Mouse (Mus musculus): ENCODE data around the gene Adarb2.
A peak's percentile ranks its signal among the peaks of the same experiment; 100 is the strongest.

Gene Adarb2

GRCm38 (mm10) chr13:8664615-8665240 is 462.1 kb downstream of the Adarb2 start:
- DNase-seq (ENCODE audit: low spot score in 2 of 2): no peak

GRCm38 (mm10) chr13:8677174-8677573 is 474.5 kb downstream of the Adarb2 start:
- no peak for DNase-seq (ENCODE audit: low spot score in 2 of 2)

- DNase-seq (ENCODE audit: low spot score in 2 of 2): no peak
These were observed 477.9 kb downstream of the Adarb2 start for GRCm38 (mm10) chr13:8680470-8681129.

GRCm38 (mm10) chr13:8691448-8691847 is 488.8 kb downstream of the Adarb2 start:
- no peak for DNase-seq (ENCODE audit: low spot score in 2 of 2)

- DNase-seq (ENCODE audit: low spot score in 2 of 2): no peak
These were observed 490.1 kb downstream of the Adarb2 start for GRCm38 (mm10) chr13:8692787-8693186.

- DNase-seq (ENCODE audit: low spot score in 2 of 2): no peak
These were observed 495.8 kb downstream of the Adarb2 start for GRCm38 (mm10) chr13:8698451-8698850.

- DNase-seq (ENCODE audit: low spot score in 2 of 2): no peak
These were observed 497.2 kb downstream of the Adarb2 start for GRCm38 (mm10) chr13:8699831-8700230.

- DNase-seq (ENCODE audit: low spot score in 2 of 2): no peak
These were observed 498.3 kb downstream of the Adarb2 start for GRCm38 (mm10) chr13:8700981-8701380.

GRCm38 (mm10) chr13:8705296-8705695 is 502.6 kb downstream of the Adarb2 start:
- no peak for DNase-seq (ENCODE audit: low spot score in 2 of 2)

- no peak for DNase-seq (ENCODE audit: low spot score in 2 of 2)
These were observed 510.7 kb downstream of the Adarb2 start for GRCm38 (mm10) chr13:8713377-8713776.

- DNase-seq (ENCODE audit: low spot score in 2 of 2): no peak
These were observed 527.4 kb downstream of the Adarb2 start for GRCm38 (mm10) chr13:8729972-8730645.

GRCm38 (mm10) chr13:8737139-8737865 is 534.6 kb downstream of the Adarb2 start:
- DNase-seq (ENCODE audit: low spot score in 2 of 2): no peak

GRCm38 (mm10) chr13:8742792-8743191 is 540.1 kb downstream of the Adarb2 start:
- DNase-seq (ENCODE audit: low spot score in 2 of 2): no peak

- DNase-seq (ENCODE audit: low spot score in 2 of 2): peak in 1 of 2 experiments; percentile 3
These were observed 541.9 kb downstream of the Adarb2 start for GRCm38 (mm10) chr13:8744565-8744964.

- no peak for DNase-seq (ENCODE audit: low spot score in 2 of 2)
These were observed 542.9 kb downstream of the Adarb2 start for GRCm38 (mm10) chr13:8745596-8745995.

- DNase-seq (ENCODE audit: low spot score in 2 of 2): no peak
These were observed 546.8 kb downstream of the Adarb2 start for GRCm38 (mm10) chr13:8749451-8749850.

- DNase-seq (ENCODE audit: low spot score in 2 of 2): no peak
These were observed 558.3 kb downstream of the Adarb2 start for GRCm38 (mm10) chr13:8760940-8761339.

- DNase-seq (ENCODE audit: low spot score in 2 of 2): no peak
These were observed 567.1 kb downstream of the Adarb2 start for GRCm38 (mm10) chr13:8769654-8770227.

- no peak for DNase-seq (ENCODE audit: low spot score in 2 of 2)
These were observed 568.0 kb downstream of the Adarb2 start for GRCm38 (mm10) chr13:8770616-8771015.

GRCm38 (mm10) chr13:8780441-8780840 is 577.8 kb downstream of the Adarb2 start:
- peak in 1 of 2 experiments; percentile 21 for DNase-seq (ENCODE audit: low spot score in 2 of 2)

- no peak for DNase-seq (ENCODE audit: low spot score in 2 of 2)
These were observed 580.0 kb downstream of the Adarb2 start for GRCm38 (mm10) chr13:8782636-8783035.

Data from urinary bladder, postnatal 36 days (tissue).